Mouse (Mus musculus) C2C12 (cell line): Measurements from ENCODE around the gene Tgfbr2. TPM values are rescaled to one million over a fixed set of nuclear protein-coding genes. Genes with fewer than 3 reads are reported as not detected.

Experiments used
- H3K27me3 ChIP-seq: one replicate; pipeline ENCODE4 v1.6.1; 2011; ENCODE audit not compliant: control insufficient read depth, insufficient read depth, insufficient read length
- H3K36me3 ChIP-seq: one replicate; pipeline ENCODE4 v1.6.1; 2011; ENCODE audit not compliant: control insufficient read depth, insufficient read depth
- H3K4me3 ChIP-seq: one replicate; pipeline ENCODE4 v1.5.1; 2011; ENCODE audit warnings: mild to moderate bottlenecking, control low read depth; ENCODE audit not compliant: poor library complexity, insufficient read depth, severe bottlenecking
- H3K79me2 ChIP-seq: one replicate; pipeline ENCODE4 v1.6.1; 2011; ENCODE audit not compliant: control insufficient read depth, insufficient read depth
- H3K79me3 ChIP-seq: one replicate; pipeline ENCODE4 v1.6.1; 2011; ENCODE audit warnings: low read depth, control low read depth
- H3ac ChIP-seq: one replicate; pipeline ENCODE3; 2011; ENCODE audit warnings: low read depth; ENCODE audit not compliant: control insufficient read depth, insufficient read length
- CEBPB ChIP-seq: IDR thresholded peaks from one replicate; pipeline ENCODE4 v1.6.1; 2011; ENCODE audit warnings: low read depth, mild to moderate bottlenecking, control low read depth, moderate library complexity
- CTCF ChIP-seq: IDR thresholded peaks from one replicate; pipeline ENCODE4 v1.5.1; 2011; ENCODE audit not compliant: control insufficient read depth, insufficient read depth, insufficient read length
- FOSL1 ChIP-seq: IDR thresholded peaks from one replicate; pipeline ENCODE4 v1.8.0; 2011; ENCODE audit warnings: mild to moderate bottlenecking, low read length; ENCODE audit not compliant: poor library complexity, insufficient read depth, severe bottlenecking
- MAX ChIP-seq: IDR thresholded peaks from one replicate; pipeline ENCODE4 v1.6.1; 2011; ENCODE audit warnings: mild to moderate bottlenecking, control low read depth
- MYOD1 ChIP-seq: IDR thresholded peaks from one replicate; pipeline ENCODE4 v1.6.1; 2011; ENCODE audit warnings: low read depth; ENCODE audit not compliant: control insufficient read depth, insufficient read length
- MYOG ChIP-seq: IDR thresholded peaks from one replicate; pipeline ENCODE4 v1.6.1; 2011; ENCODE audit not compliant: control insufficient read depth, insufficient read length; ENCODE audit errors: extremely low read depth
- USF1 ChIP-seq: IDR thresholded peaks from one replicate; pipeline ENCODE4 v1.6.1; 2011; ENCODE audit warnings: low read depth, mild to moderate bottlenecking, control low read depth, moderate library complexity
- polyA plus RNA-seq: library from polyadenylated mRNA; unstranded; fragments of >200 nt; fragmentation: generic; extraction: Trizol; gene quantifications from one replicate; pipeline ENCODE4 v1.2.1, GENCODE M21; 2012; ENCODE audit warnings: missing spikeins

The Tgfbr2 gene
- polyA plus RNA-seq, 1 experiment: 15.3 TPM

- TF ChIP-seq MYOD1 (no peak), MYOG (no peak), CEBPB (no peak), CTCF (no peak), MAX (no peak), FOSL1 (no peak), USF1 (no peak)
- H3K27me3 ChIP-seq: no peaks in the 10 kb centered on the region
- H3K4me3 ChIP-seq: no peak overlapping the region
- no peak overlapping the region for H3ac ChIP-seq
- H3K79me3 ChIP-seq: no peaks in the 10 kb centered on the region
- H3K36me3 ChIP-seq: no peaks in the 10 kb centered on the region
- no peaks in the 10 kb centered on the region for H3K79me2 ChIP-seq
Measured at GRCm38 (mm10) chr9:116199127-116199526, 24.0 kb upstream of the Tgfbr2 start.

GRCm38 (mm10) chr9:116198488-116198887 lies 23.3 kb upstream of the Tgfbr2 start:
- TF ChIP-seq USF1: no peak
- no peak for TF ChIP-seq FOSL1
- TF ChIP-seq MYOG: no peak
- no peak for TF ChIP-seq CEBPB
- no peak for TF ChIP-seq MYOD1
- no peaks in the 10 kb centered on the region for H3K79me3 ChIP-seq
- H3ac ChIP-seq: no peak overlapping the region
- no peaks in the 10 kb centered on the region for H3K27me3 ChIP-seq
- no peak overlapping the region for H3K4me3 ChIP-seq
- no peaks in the 10 kb centered on the region for H3K36me3 ChIP-seq
- H3K79me2 ChIP-seq: no peaks in the 10 kb centered on the region

- TF ChIP-seq USF1: no peak
- no peak for TF ChIP-seq MYOG
- TF ChIP-seq FOSL1: no peak
- no peak for TF ChIP-seq CEBPB
- no peak for TF ChIP-seq MAX
- no peak for TF ChIP-seq MYOD1
- TF ChIP-seq CTCF: no peak
- no peak overlapping the region for H3ac ChIP-seq
- no peak overlapping the region for H3K4me3 ChIP-seq
- no peaks in the 10 kb centered on the region for H3K36me3 ChIP-seq
- H3K79me3 ChIP-seq: no peaks in the 10 kb centered on the region
- no peaks in the 10 kb centered on the region for H3K27me3 ChIP-seq
- no peaks in the 10 kb centered on the region for H3K79me2 ChIP-seq
Measured at GRCm38 (mm10) chr9:116197491-116198170, 22.5 kb upstream of the Tgfbr2 start.

- H3K79me3 ChIP-seq: no peaks in the 10 kb centered on the region
- no peak for TF ChIP-seq MYOG
- no peak for TF ChIP-seq MAX
- no peak for TF ChIP-seq CEBPB
- no peak for TF ChIP-seq CTCF
- no peak overlapping the region for H3ac ChIP-seq
- no peaks in the 10 kb centered on the region for H3K27me3 ChIP-seq
- H3K79me2 ChIP-seq: no peaks in the 10 kb centered on the region
- H3K4me3 ChIP-seq: no peak overlapping the region
- no peaks in the 10 kb centered on the region for H3K36me3 ChIP-seq
Measured at GRCm38 (mm10) chr9:116193889-116194450, 18.8 kb upstream of the Tgfbr2 start.

- H3K27me3 ChIP-seq: no peaks in the 10 kb centered on the region
- TF ChIP-seq FOSL1 (no peak), CEBPB (no peak), MYOD1 (no peak), CTCF (no peak), MYOG (no peak), MAX (no peak), USF1 (no peak)
- no peak overlapping the region for H3ac ChIP-seq
- H3K79me2 ChIP-seq: no peaks in the 10 kb centered on the region
- no peaks in the 10 kb centered on the region for H3K79me3 ChIP-seq
- no peaks in the 10 kb centered on the region for H3K36me3 ChIP-seq
- no peak overlapping the region for H3K4me3 ChIP-seq
Measured at GRCm38 (mm10) chr9:116193535-116193881, 18.3 kb upstream of the Tgfbr2 start.

- Histone ChIP-seq H3K27me3 (no peaks in the 10 kb centered on the region), H3K4me3 (no peak overlapping the region), H3ac (no peak overlapping the region), H3K79me2 (no peaks in the 10 kb centered on the region), H3K36me3 (no peaks in the 10 kb centered on the region), H3K79me3 (no peaks in the 10 kb centered on the region)
- TF ChIP-seq MAX (no peak), MYOG (no peak), MYOD1 (no peak), USF1 (no peak), CEBPB (no peak), CTCF (no peak), FOSL1 (no peak)
Measured at GRCm38 (mm10) chr9:116192826-116193534, 17.8 kb upstream of the Tgfbr2 start.
